Comparison of ENCODE assay signal across 13 mouse cellular contexts in genomic region chr17:45970741-45971550, GRCm38 (mm10).
DNase-seq lines count a peak whose midpoint lies in the region; ATAC-seq lines count a peak whose summit lies in the region.
"Had no signal": no experiment of that assay in that cellular context is flagged by ENCODE, and none has a peak within 500 bp of the region (broad histone marks: within the 10 kb centered on the region; RNA-seq: fewer than 3 reads in every experiment).

No protein-coding gene starts in this region.

- H3K27me3 ChIP-seq in kidney, embryonic 15.5 days, result no peaks in the 10 kb centered on the region
- H3K27me3 ChIP-seq in stomach, embryonic 15.5 days (replicated peaks), result no peaks in the 10 kb centered on the region
- H3K27me3 ChIP-seq: forebrain, embryonic 12.5 days had no signal

- no peak overlapping the region for H3K4me2 ChIP-seq in kidney, embryonic 15.5 days
- no peak overlapping the region for H3K4me2 ChIP-seq in stomach, embryonic 15.5 days
- H3K4me2 ChIP-seq: forebrain, embryonic 12.5 days had no signal

- H3K4me3 ChIP-seq in kidney, embryonic 15.5 days (replicated peaks), result no peak overlapping the region
- no peak overlapping the region for H3K4me3 ChIP-seq in stomach, embryonic 15.5 days (replicated peaks)
- H3K4me3 ChIP-seq: forebrain, embryonic 12.5 days; myocyte had no signal

- peak; percentile 48 for DNase-seq in kidney, adult 9 months
- DNase-seq in kidney, postnatal 36 days, result peak; percentile 49 to 60
- DNase-seq in lung, adult 18-20 months, result peak; percentile 84 to 85
- no peak for DNase-seq in neural tube, embryonic 10.5 days (ENCODE audit: extremely low spot score, low spot score)
- no peak for DNase-seq in retina, postnatal 1 day
- DNase-seq: adrenal gland, postnatal 25 days; cerebellum, adult 2 months; gastrocnemius, postnatal 25 days had no signal

- no peak overlapping the region for H3K27ac ChIP-seq in kidney, embryonic 15.5 days
- 0 out of 2 replicates have a peak overlapping the region, but pooled peaks have one; percentile 1 for H3K27ac ChIP-seq in stomach, embryonic 15.5 days
- H3K27ac ChIP-seq: forebrain, embryonic 12.5 days; macrophage had no signal

- no peak for ATAC-seq in kidney, embryonic 15.5 days (replicated peaks; ENCODE audit: low FRiP score)
- ATAC-seq in stomach, embryonic 15.5 days (ENCODE audit: insufficient read depth, low FRiP score, low read depth), result no peak

- H3K9ac ChIP-seq in kidney, embryonic 15.5 days, result no peak overlapping the region
- no peak overlapping the region for H3K9ac ChIP-seq in stomach, embryonic 15.5 days
- H3K9ac ChIP-seq: forebrain, embryonic 12.5 days had no signal

- H3K36me3 ChIP-seq in kidney, embryonic 15.5 days, result no peaks in the 10 kb centered on the region
- no peaks in the 10 kb centered on the region for H3K36me3 ChIP-seq in stomach, embryonic 15.5 days
- H3K36me3 ChIP-seq: forebrain, embryonic 12.5 days had no signal

- H3K9me3 ChIP-seq in kidney, embryonic 15.5 days (replicated peaks), result no peaks in the 10 kb centered on the region
- H3K9me3 ChIP-seq in stomach, embryonic 15.5 days, result no peaks in the 10 kb centered on the region
- H3K9me3 ChIP-seq: forebrain, embryonic 12.5 days had no signal

- WGBS in kidney, embryonic 15.5 days, result 74% methylated on average over 17 of the region's 17 CpGs
- 66% methylated on average over 17 of the region's 17 CpGs for WGBS in stomach, embryonic 15.5 days

- H3K4me1 ChIP-seq in kidney, embryonic 15.5 days, result peaks cover 55% of the 10 kb centered on the region
- peaks cover 26% of the 10 kb centered on the region for H3K4me1 ChIP-seq in stomach, embryonic 15.5 days

Comparison
In these comparisons a context has a peak if more than half of its experiments do, and no peak if none do; other contexts are left out.
1. DNase-seq: peak in kidney, adult 9 months (single experiment), kidney, postnatal 36 days (2 of 2) and lung, adult 18-20 months (2 of 2); none in neural tube, embryonic 10.5 days (single experiment) and retina, postnatal 1 day (single experiment).